Mouse (Mus musculus) leukemia stem cell, adult 10-12 weeks (primary cell): ENCODE results near the gene Prm3. TPM values are rescaled to one million over a fixed set of nuclear protein-coding genes. Genes with fewer than 3 reads are reported as not detected.

Source experiments
- polyA plus RNA-seq: library from polyadenylated mRNA; stranded (reverse); fragments of >175 nt; gene quantifications from 2 replicates; pipeline ENCODE4 v1.2.3, GENCODE M21; 2012; ENCODE audit warnings: low replicate concordance

The Prm3 gene
- not detected in 2 replicates for polyA plus RNA-seq

GRCm38 (mm10) chr16:10790702-10791101, at the start of gene Prm3:
Prm3 (minus strand) TSS chr16:10790914.

GRCm38 (mm10) chr16:10834911-10835587, 44.3 kb upstream of the Prm3 start, which contains the start of gene Rmi2:
Rmi2 (plus strand) TSS chr16:10835059.

DNA sequence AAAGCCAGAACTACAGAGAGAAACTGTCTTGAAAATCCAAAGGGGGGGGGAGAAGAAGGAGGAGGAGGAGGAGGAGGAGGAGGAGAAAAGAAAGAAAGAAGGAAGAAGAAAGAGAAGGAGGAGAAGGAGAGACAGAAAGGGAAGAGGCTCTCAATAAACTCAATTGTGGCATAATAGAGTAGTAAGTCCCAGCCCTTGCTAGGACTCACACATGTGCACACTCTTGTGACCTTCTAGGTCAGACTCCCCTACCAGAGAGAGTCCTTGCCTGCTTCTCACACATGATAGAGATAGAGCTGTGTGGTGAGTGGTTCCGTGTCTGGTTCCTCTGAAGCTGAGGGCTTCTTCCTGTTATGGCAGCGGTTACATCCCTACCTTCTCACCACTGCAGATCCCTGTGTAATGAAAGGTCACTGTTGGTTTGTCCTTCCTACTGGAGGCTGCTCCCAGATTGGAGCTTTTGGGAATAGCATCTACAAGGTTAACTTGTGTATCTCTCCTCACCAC, 22.2 kb upstream of the Prm3 start, which contains the start of gene Gm11172:
TSS of gene Gm11172 (plus strand) at position 51 of the 507 bp plus-strand sequence.

DNA sequence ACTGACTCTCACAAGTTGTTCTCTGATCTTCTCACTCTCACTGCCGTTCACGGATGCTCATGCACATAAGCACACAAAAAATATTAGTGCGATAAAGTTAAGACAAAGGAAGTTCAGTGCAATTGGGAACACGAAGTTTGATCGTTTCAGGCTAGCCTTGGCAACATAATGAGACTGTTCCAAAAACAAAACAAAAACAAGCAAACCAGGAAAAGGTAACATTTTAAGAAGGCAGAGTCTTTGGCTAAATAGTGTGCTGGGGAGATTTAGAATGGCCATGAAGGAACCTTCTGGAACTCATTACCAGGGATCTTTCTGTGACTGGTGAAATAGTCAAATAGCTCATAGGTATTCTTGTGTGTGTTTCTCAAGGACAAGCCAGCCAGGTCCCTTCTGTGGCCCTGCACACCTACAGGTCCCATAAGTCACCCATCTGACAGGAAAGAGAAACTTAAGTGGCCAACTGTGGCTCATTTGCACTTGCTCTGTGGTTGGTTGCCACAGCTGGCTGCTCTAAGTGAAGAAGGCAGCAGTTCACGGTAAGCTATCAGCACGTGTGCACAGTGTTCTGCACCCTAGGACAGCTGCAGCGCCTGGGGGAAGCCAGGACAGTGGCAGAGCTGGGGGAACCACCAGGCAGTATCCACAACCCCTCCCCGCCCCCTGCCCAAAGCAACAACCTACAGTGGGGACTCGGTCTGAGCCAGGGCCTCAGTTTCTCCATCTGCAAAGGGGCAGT, 15.2 kb upstream of the Prm3 start, which contains the start of gene Prm1:
TSS of gene Prm1 (minus strand) at position 51 of the 739 bp plus-strand sequence.

DNA sequence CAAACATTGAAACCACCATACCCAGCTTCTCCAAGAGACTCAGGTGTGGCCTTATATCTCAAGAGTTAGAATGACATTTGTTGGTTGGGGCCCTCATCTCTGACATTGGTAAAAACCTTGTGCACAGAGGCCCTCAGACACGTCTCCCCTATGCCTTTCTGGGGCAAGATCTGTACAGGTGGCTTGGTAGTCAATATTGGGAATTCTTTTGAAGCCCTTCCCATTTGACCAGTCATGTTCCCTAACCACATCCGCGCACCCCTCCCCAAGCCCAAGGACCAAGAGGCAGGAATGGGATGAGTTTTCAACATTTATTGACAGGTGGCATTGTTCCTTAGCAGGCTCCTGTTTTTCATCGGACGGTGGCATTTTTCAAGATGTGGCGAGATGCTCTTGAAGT, 5.3 kb upstream of the Prm3 start, which contains the start of gene Prm2:
TSS of gene Prm2 (minus strand) at position 101 of the 400 bp plus-strand sequence.

DNA sequence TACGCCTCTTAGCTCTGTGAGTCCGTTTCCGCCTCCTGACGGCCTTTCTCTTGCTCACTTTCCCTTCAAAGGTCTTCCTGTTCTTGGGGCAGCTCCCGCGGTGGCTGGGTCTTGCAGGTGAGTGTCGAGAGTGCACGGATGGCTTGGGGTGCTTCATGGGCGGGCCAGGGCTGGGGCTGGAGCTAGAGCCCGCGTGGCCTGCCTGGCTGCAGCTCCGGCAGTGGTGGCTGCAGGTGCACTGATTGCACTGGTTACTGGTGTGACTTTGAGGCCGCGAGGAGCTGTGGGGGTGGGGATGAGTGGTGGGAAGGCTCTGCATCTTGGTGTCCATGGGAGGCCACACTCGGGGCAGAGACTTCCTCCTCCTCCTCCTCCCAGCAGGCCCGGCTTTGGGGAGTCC, 2.4 kb downstream of the Prm3 start, which contains the start of gene Tnp2:
TSS of gene Tnp2 (minus strand) at position 390 of the 400 bp plus-strand sequence.

GRCm38 (mm10) chr16:10785371-10786231, 5.1 kb downstream of the Prm3 start, which contains the start of gene Socs1:
Socs1 (minus strand) TSS chr16:10785536.

Other genes with a start within 250 kb of the Prm3 start
- 26.1 and 42.4 TPM in 2 replicates for gene Dexi, start 247.9 kb downstream of the Prm3 start, polyA plus RNA-seq
- gene Clec16a, start 245.6 kb downstream of the Prm3 start, polyA plus RNA-seq, result 17.4 and 23.2 TPM in 2 replicates
- gene Socs1, start 5.4 kb downstream of the Prm3 start, polyA plus RNA-seq, result 19.1 and 41.6 TPM in 2 replicates
- 0.51 TPM in 1 of 2 replicates, not detected in the other for gene Tnp2, start 2.3 kb downstream of the Prm3 start, polyA plus RNA-seq
- not detected in 2 replicates for gene Prm2, start 5.2 kb upstream of the Prm3 start, polyA plus RNA-seq
- gene Prm1, start 14.9 kb upstream of the Prm3 start, polyA plus RNA-seq, result not detected in 2 replicates
- not detected in 2 replicates for gene Gm11172, start 22.0 kb upstream of the Prm3 start, polyA plus RNA-seq
- 3.1 and 3.3 TPM in 2 replicates for gene Rmi2, start 44.1 kb upstream of the Prm3 start, polyA plus RNA-seq